Mouse (Mus musculus): Measurements from ENCODE around the gene Slc26a3. TPM values are rescaled to one million over a fixed set of nuclear protein-coding genes. Genes with fewer than 3 reads are reported as not detected.

Slc26a3 gene
- total and polyA plus RNA-seq, 3 experiments, result 1.2 to 1.6 (median 1.3) TPM

DNA sequence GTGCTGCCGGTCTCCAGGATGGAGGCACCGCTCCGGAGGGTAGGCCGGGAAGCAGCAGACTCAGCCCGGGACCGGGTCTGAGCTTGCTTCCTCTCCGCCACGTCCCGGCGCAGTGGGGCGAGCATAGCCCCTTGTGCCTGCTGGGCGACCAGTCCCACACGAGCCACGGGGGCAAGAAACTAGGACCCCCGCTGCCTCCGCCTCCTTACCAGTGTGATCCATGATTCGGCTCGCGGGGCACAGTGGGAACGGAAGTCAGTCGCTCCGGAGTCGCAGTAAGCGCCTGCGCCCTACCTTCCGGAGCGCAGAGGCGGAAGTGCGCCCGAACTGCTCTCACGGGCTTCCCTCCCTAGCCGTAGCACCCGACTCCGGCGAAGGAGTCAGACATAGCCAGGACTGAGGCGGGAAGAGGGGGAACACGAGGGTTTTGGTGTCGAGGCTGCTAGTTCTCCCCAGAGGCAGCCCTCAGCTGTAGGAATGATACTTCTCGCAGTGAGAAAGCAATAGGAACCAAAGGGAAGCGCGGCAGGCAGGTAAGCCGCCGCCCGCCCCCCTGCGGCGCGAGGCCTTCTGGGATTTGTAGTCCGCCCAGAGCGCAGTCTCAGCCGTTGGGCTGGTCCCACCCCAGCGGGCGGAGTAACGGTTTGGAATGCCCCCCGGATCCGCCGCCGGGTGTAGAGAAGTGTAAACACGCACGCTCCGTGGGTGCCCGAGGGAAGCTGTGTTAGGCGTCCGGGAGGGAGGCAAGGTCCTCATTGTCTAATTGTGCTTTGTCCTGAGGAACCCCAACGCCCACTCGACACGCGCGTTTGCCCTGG, 108.9 kb downstream of the Slc26a3 start, which contains the start of gene Cbll1:
Gene Cbll1 (minus strand): TSS at position 303 of the 818 bp plus-strand sequence.
- intact Hi-C loops (cut with DNase I), result loop anchor here (2.0 to 10.0 kb wide), 5 partner anchors 125 to 423 kb away; partner anchors contain the start of genes Cog5 and Dus4l
- WGBS, result under 1% methylated on average over 68 of the region's 68 CpGs
- H3K4me1 ChIP-seq (ENCODE audit: control insufficient read depth, insufficient read depth, low read length), result peaks cover 2% of the 10 kb centered on the region
- H3K4me3 ChIP-seq, result peak within 1 kb of the TSS; percentile 84
- H3K27me3 ChIP-seq (ENCODE audit: control insufficient read depth, insufficient read depth, low read length), result no peaks in the 10 kb centered on the region
- peak within 1 kb of the TSS; percentile 92 for H3K9ac ChIP-seq (ENCODE audit: low read depth, low read length)
- DNase-seq, result peak; percentile 97 to 98
- peak within 1 kb of the TSS; percentile 98 for H3K27ac ChIP-seq
- no peaks in the 10 kb centered on the region for H3K36me3 ChIP-seq (ENCODE audit: control insufficient read depth, insufficient read depth, low read length)
- 0 out of 2 replicates have a peak, but pooled peaks cover 1% of the 10 kb centered on the region for H3K79me2 ChIP-seq (replicated peaks; ENCODE audit: control insufficient read depth, insufficient read depth, low read length)
- TF ChIP-seq POLR2A (IDR thresholded peaks at IDR 0.05; ENCODE audit: insufficient read depth, low read depth, low read length), result peak; percentile 96
- TF ChIP-seq CTCF (IDR thresholded peaks at IDR 0.05), result no peak
- 0 out of 2 replicates have a peak, but pooled peaks have one; percentile 22 for TF ChIP-seq EP300 (IDR thresholded peaks at IDR 0.05; ENCODE audit: insufficient read depth, low read depth, low read length)

DNA sequence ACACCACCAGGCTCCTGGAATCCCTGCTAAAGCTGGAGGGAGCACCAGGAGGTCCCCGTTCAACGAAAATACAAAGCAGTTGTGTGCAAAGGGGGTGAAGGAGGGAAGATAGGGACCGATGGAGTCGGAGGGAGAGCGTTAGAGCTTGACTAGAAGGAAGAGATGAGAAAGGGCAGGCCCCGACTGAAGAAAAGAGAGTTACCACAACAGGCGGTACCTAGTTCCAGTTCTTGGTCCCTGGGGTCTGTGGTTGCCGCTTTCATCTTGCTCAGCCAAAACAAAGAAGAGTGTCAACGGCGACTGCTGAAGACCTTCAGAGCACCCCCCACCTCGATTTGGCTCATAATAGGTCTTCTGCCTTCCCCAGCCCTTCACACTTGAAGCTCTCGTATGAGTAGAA, 109.5 kb downstream of the Slc26a3 start:
- WGBS, result 6% methylated on average over 12 of the region's 12 CpGs

DNA sequence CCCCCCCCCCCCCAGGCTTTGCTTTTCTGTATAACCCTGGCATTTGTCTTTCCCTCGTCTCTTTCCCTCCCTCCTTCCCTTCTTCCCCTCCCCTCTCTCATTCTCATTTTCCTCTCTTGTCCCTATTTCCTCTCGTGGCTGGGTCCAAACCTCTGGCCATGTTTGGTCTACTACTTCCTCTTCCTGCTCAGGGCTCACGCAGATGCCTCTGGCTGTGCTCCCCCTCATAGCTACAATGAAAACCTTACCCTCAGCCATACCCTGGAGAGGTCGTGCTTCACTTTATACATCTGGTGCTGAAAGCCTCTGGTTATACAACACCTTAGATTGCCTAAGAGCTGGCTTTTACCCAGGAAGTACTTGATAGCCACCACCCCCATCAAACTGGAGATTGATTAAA, 110.6 kb downstream of the Slc26a3 start:
- H3K4me1 ChIP-seq (ENCODE audit: control insufficient read depth, insufficient read depth, low read length), result peaks cover 2% of the 10 kb centered on the region
- TF ChIP-seq POLR2A (IDR thresholded peaks at IDR 0.05; ENCODE audit: insufficient read depth, low read depth, low read length) (no peak), CTCF (IDR thresholded peaks at IDR 0.05) (no peak), EP300 (IDR thresholded peaks at IDR 0.05; ENCODE audit: insufficient read depth, low read depth, low read length) (no peak)
- DNase-seq, result no peak
- 0 out of 2 replicates have a peak, but pooled peaks cover 1% of the 10 kb centered on the region for H3K79me2 ChIP-seq (replicated peaks; ENCODE audit: control insufficient read depth, insufficient read depth, low read length)
- no peak overlapping the region for H3K27ac ChIP-seq
- no peak overlapping the region for H3K9ac ChIP-seq (ENCODE audit: low read depth, low read length)
- intact Hi-C loops (cut with DNase I), result loop anchor here (5.0 kb wide), 2 partner anchors 136 to 421 kb away; no protein-coding TSS in a partner anchor
- no peaks in the 10 kb centered on the region for H3K36me3 ChIP-seq (ENCODE audit: control insufficient read depth, insufficient read depth, low read length)
- WGBS, result 28% methylated on average over 4 of the region's 4 CpGs
- no peaks in the 10 kb centered on the region for H3K27me3 ChIP-seq (ENCODE audit: control insufficient read depth, insufficient read depth, low read length)
- H3K4me3 ChIP-seq, result no peak overlapping the region

More for the DNA sequence above, 109.5 kb downstream of the Slc26a3 start:
- Histone ChIP-seq H3K4me1 (ENCODE audit: control insufficient read depth, insufficient read depth, low read length) (peaks cover 2% of the 10 kb centered on the region), H3K36me3 (ENCODE audit: control insufficient read depth, insufficient read depth, low read length) (no peaks in the 10 kb centered on the region), H3K79me2 (replicated peaks; ENCODE audit: control insufficient read depth, insufficient read depth, low read length) (0 out of 2 replicates have a peak, but pooled peaks cover 1% of the 10 kb centered on the region), H3K27ac (peak overlapping the region; percentile 98), H3K9ac (ENCODE audit: low read depth, low read length) (peak overlapping the region; percentile 61), H3K27me3 (ENCODE audit: control insufficient read depth, insufficient read depth, low read length) (no peaks in the 10 kb centered on the region), H3K4me3 (peak overlapping the region; percentile 84)
- no peak for TF ChIP-seq CTCF (IDR thresholded peaks at IDR 0.05)
- no peak for TF ChIP-seq EP300 (IDR thresholded peaks at IDR 0.05; ENCODE audit: insufficient read depth, low read depth, low read length)
- no peak for TF ChIP-seq POLR2A (IDR thresholded peaks at IDR 0.05; ENCODE audit: insufficient read depth, low read depth, low read length)
- DNase-seq, result no peak
- intact Hi-C loops (cut with DNase I), result loop anchor here (5.0 kb wide), 2 partner anchors 137 to 422 kb away; no protein-coding TSS in a partner anchor

DNA sequence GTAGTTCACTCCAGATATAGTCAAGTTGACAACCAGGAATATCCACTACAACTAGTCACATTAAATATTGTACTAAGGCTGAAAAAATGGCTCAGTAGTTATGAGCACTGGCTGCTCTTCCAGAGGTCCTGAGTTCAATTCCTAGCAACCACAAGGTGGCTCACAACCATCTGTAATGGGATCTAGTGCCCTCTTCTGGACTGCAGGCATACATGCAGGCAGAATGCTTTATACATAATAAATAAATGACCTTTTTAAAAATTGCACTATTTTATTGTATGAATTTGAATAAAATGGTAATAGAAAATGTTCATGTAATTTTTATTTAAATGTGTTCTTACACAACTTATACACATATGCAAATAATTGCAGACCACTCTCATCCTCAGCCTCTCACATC, 112.5 kb downstream of the Slc26a3 start:
- Histone ChIP-seq H3K79me2 (replicated peaks; ENCODE audit: control insufficient read depth, insufficient read depth, low read length) (no peaks in the 10 kb centered on the region), H3K4me1 (ENCODE audit: control insufficient read depth, insufficient read depth, low read length) (peaks cover 2% of the 10 kb centered on the region), H3K4me3 (no peak overlapping the region), H3K27ac (no peak overlapping the region), H3K36me3 (ENCODE audit: control insufficient read depth, insufficient read depth, low read length) (no peaks in the 10 kb centered on the region), H3K9ac (ENCODE audit: low read depth, low read length) (no peak overlapping the region), H3K27me3 (ENCODE audit: control insufficient read depth, insufficient read depth, low read length) (no peaks in the 10 kb centered on the region)
- TF ChIP-seq EP300 (IDR thresholded peaks at IDR 0.05; ENCODE audit: insufficient read depth, low read depth, low read length), result no peak
- no peak for TF ChIP-seq POLR2A (IDR thresholded peaks at IDR 0.05; ENCODE audit: insufficient read depth, low read depth, low read length)
- peak; percentile 61 for TF ChIP-seq CTCF (IDR thresholded peaks at IDR 0.05)
- no peak for DNase-seq
- intact Hi-C loops (cut with DNase I), result loop anchor here (5.0 kb wide), 2 partner anchors 134 to 419 kb away; no protein-coding TSS in a partner anchor

DNA sequence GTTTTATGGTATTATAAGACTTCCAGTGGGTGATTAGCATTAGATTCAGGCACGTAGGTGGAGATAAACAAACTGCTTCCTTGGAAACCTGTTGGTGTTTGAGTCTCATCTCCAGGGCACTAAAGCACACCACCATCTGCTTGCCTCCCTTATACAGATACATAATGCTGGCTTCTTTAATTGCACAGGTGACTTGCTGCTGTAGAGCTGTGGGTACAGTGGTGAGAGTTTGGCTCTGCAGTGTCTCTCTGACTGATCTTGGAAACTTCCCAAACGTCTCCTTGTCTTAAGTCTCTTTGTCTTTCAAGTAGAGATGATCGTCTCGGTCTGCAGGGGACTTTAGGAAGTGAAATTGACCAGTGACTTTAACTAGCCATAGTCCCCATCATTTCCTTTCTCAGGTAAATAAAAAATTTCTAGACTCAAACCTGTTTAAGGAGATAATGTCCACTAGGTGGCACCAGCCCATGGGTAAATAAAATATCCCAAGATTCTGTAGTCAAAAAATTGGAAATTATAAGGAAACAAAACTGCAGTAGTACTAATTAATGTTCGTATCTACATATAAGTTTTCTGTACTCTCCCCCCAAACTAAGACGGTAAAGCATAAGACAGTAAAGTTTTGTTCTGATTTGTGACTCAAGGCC, 117.2 kb downstream of the Slc26a3 start:
- no peak for TF ChIP-seq POLR2A (IDR thresholded peaks at IDR 0.05; ENCODE audit: insufficient read depth, low read depth, low read length)
- TF ChIP-seq EP300 (IDR thresholded peaks at IDR 0.05; ENCODE audit: insufficient read depth, low read depth, low read length), result no peak
- TF ChIP-seq CTCF (IDR thresholded peaks at IDR 0.05), result peak; percentile 76
- Histone ChIP-seq H3K27ac (no peak overlapping the region), H3K9ac (ENCODE audit: low read depth, low read length) (no peak overlapping the region), H3K4me3 (no peak overlapping the region), H3K36me3 (ENCODE audit: control insufficient read depth, insufficient read depth, low read length) (no peaks in the 10 kb centered on the region), H3K27me3 (ENCODE audit: control insufficient read depth, insufficient read depth, low read length) (no peaks in the 10 kb centered on the region), H3K79me2 (replicated peaks; ENCODE audit: control insufficient read depth, insufficient read depth, low read length) (no peaks in the 10 kb centered on the region), H3K4me1 (ENCODE audit: control insufficient read depth, insufficient read depth, low read length) (no peaks in the 10 kb centered on the region)
- no peak for DNase-seq
- 38% methylated on average over 6 of the region's 6 CpGs for WGBS
- intact Hi-C loops (cut with DNase I), result loop anchor here (1.0 kb wide), 1 partner anchor 211 kb away; no protein-coding TSS in a partner anchor
